Mouse (Mus musculus) embryonic facial prominence, embryonic 15.5 days (tissue): ENCODE results near the gene Rasal2. TPM values are rescaled to one million over a fixed set of nuclear protein-coding genes. Genes with fewer than 3 reads are reported as not detected.

Experiments
- ATAC-seq: fragments of 200-750 bp; cut with Nextera tagmentation; 2 replicates; pipeline ENCODE4 v1.8.0; 2017; ENCODE audit warnings: low read depth, moderate TSS enrichment; ENCODE audit not compliant: insufficient number of reproducible peaks, low FRiP score, low TSS enrichment
- H3K27ac ChIP-seq: fragments of 300-500 bp; sonication (generic); replicated peaks from 2 replicates; pipeline ENCODE4 v1.5.1; 2015; ENCODE audit warnings: mild to moderate bottlenecking, inconsistent platforms
- H3K27me3 ChIP-seq: fragments of 300-500 bp; sonication (generic); 2 replicates; pipeline ENCODE4 v1.6.1; 2015; ENCODE audit warnings: inconsistent platforms
- H3K36me3 ChIP-seq: fragments of 300-500 bp; sonication (generic); 2 replicates; pipeline ENCODE4 v1.6.1; 2015; ENCODE audit warnings: mild to moderate bottlenecking, inconsistent platforms
- H3K4me1 ChIP-seq: fragments of 300-500 bp; sonication (generic); 2 replicates; pipeline ENCODE4 v1.6.1; 2015; ENCODE audit warnings: inconsistent platforms
- H3K4me2 ChIP-seq: fragments of 300-500 bp; sonication (generic); replicated peaks from 2 replicates; pipeline ENCODE4 v1.6.1; 2015; ENCODE audit warnings: mild to moderate bottlenecking, inconsistent platforms
- H3K4me3 ChIP-seq: fragments of 300-500 bp; sonication (generic); replicated peaks from 2 replicates; pipeline ENCODE4 v1.5.1; 2015; ENCODE audit warnings: mild to moderate bottlenecking, inconsistent platforms
- H3K9ac ChIP-seq: fragments of 300-500 bp; sonication (generic); 2 replicates; pipeline ENCODE4 v1.6.1; 2015; ENCODE audit warnings: inconsistent platforms
- H3K9me3 ChIP-seq: fragments of 300-500 bp; sonication (generic); replicated peaks from 2 replicates; pipeline ENCODE4 v1.6.1; 2016; ENCODE audit warnings: inconsistent platforms
- WGBS: fragments of 180-500 bp; shearing (Covaris S2); methylation state at CpG from one replicate; pipeline ENCODE4 v1.1.7; 2015; 5-methylcytosine and 5-hydroxymethylcytosine counted together
- polyA plus RNA-seq: library from polyadenylated mRNA; unstranded; fragments of >200 nt; fragmentation: Nextera tagmentation; extraction: Ambion mirVana; gene quantifications from 2 replicates; pipeline ENCODE4 v1.2.1, GENCODE M21; 2015

Rasal2 gene
- polyA plus RNA-seq, 1 experiment from 2014 or later: 16.8 TPM

- Histone ChIP-seq H3K4me2 (no peak overlapping the region), H3K9ac (no peak overlapping the region), H3K9me3 (no peaks in the 10 kb centered on the region), H3K27ac (0 out of 2 replicates have a peak overlapping the region, but pooled peaks have one; percentile 5), H3K27me3 (peaks cover 14% of the 10 kb centered on the region; the same call in 1 of the 2 replicates), H3K36me3 (no peaks in the 10 kb centered on the region), H3K4me3 (no peak overlapping the region), H3K4me1 (peaks cover 13% of the 10 kb centered on the region)
- 59% methylated on average over 5 of the region's 5 CpGs for WGBS
- no peak for ATAC-seq
Observed at GRCm38 (mm10) chr1:157448805-157449188, 36.4 kb upstream of the Rasal2 start.

GRCm38 (mm10) chr1:157448164-157448804 lies 35.9 kb upstream of the Rasal2 start:
- H3K27me3 ChIP-seq: peaks cover 14% of the 10 kb centered on the region; the same call in 1 of the 2 replicates
- ATAC-seq: no peak
- no peak overlapping the region for H3K4me3 ChIP-seq
- H3K9me3 ChIP-seq: no peaks in the 10 kb centered on the region
- H3K4me2 ChIP-seq: no peak overlapping the region
- 16% methylated on average over 7 of the region's 7 CpGs for WGBS
- 0 out of 2 replicates have a peak overlapping the region, but pooled peaks have one; percentile 5 for H3K27ac ChIP-seq
- no peak overlapping the region for H3K9ac ChIP-seq
- peaks cover 17% of the 10 kb centered on the region for H3K4me1 ChIP-seq
- no peaks in the 10 kb centered on the region for H3K36me3 ChIP-seq

DNA sequence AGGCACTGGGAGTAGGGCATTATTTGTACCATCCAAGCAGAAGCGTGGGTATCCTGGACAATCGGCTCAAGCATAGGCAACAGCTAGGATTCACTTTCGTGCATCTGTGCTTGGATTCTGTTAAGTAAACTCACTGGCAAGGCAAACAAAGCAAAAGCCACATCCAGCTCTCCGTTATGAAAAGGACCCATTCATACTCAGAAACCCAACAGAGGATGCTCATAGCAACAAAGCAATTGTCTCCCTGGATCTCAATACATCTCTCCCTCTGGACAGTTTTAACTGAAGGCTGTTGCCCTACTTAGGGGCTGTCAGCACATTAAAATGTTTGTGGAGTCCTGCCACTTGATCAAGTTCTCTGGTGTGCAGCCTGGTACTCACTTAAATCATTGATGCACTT lies 34.7 kb upstream of the Rasal2 start:
- Histone ChIP-seq H3K36me3 (no peaks in the 10 kb centered on the region), H3K4me1 (peaks cover 23% of the 10 kb centered on the region), H3K27me3 (peaks cover 14% of the 10 kb centered on the region; the same call in 1 of the 2 replicates), H3K4me2 (no peak overlapping the region), H3K9ac (no peak overlapping the region), H3K27ac (no peak overlapping the region), H3K4me3 (no peak overlapping the region), H3K9me3 (no peaks in the 10 kb centered on the region)
- WGBS: 50% methylated on average over 4 of the region's 4 CpGs
- no peak for ATAC-seq

GRCm38 (mm10) chr1:157446325-157446724 lies 33.9 kb upstream of the Rasal2 start:
- ATAC-seq: no peak
- Histone ChIP-seq H3K27ac (no peak overlapping the region), H3K4me2 (no peak overlapping the region), H3K4me3 (no peak overlapping the region), H3K36me3 (no peaks in the 10 kb centered on the region), H3K9ac (no peak overlapping the region), H3K27me3 (peaks cover 14% of the 10 kb centered on the region; the same call in 1 of the 2 replicates), H3K9me3 (no peaks in the 10 kb centered on the region), H3K4me1 (peaks cover 23% of the 10 kb centered on the region)
- WGBS: 71% methylated on average over 7 of the region's 7 CpGs

- Histone ChIP-seq H3K4me1 (peaks cover 23% of the 10 kb centered on the region), H3K4me3 (no peak overlapping the region), H3K9me3 (no peaks in the 10 kb centered on the region), H3K27ac (no peak overlapping the region), H3K4me2 (no peak overlapping the region), H3K9ac (no peak overlapping the region), H3K27me3 (peaks cover 14% of the 10 kb centered on the region; the same call in 1 of the 2 replicates), H3K36me3 (no peaks in the 10 kb centered on the region)
- WGBS: 89% methylated on average over 6 of the region's 6 CpGs
- ATAC-seq: no peak
Observed at GRCm38 (mm10) chr1:157445398-157445910, 33.1 kb upstream of the Rasal2 start.

DNA sequence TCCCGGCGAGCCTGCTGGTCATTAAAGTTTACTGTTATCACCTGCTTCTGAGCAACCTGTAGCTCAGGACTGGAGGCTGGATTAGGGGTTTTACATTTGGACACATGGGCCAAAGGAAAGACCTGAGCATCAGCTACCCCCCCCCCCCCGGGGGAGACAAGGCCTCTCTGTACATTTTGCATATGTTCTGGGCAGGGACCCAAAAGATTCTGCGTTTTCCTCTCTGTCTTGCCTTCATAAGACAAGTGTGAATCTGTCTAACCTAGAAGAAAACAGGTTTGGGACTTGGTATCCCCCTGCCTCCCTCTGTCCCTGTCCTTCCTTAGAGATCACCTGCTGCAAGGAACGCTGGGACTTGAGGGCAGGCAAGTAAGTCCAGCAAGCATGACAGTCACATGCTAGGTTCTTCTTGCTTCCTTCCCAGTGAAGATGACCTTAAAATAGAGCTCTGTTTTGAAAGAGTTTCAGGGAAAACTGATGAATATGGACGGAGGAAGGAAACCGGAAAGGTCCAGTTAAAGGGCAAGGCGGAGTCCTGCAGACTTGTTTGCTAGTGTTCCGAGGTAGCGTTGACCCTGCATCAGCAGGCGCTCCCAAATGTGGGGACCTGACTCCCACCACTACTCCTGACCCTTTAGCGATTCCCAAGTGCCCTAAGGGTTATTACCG lies 32.4 kb upstream of the Rasal2 start:
- 58% methylated on average over 13 of the region's 13 CpGs for WGBS
- H3K4me2 ChIP-seq: no peak overlapping the region
- peaks cover 23% of the 10 kb centered on the region for H3K4me1 ChIP-seq
- no peak overlapping the region for H3K9ac ChIP-seq
- no peaks in the 10 kb centered on the region for H3K9me3 ChIP-seq
- H3K4me3 ChIP-seq: no peak overlapping the region
- no peaks in the 10 kb centered on the region for H3K36me3 ChIP-seq
- 0 out of 2 replicates have a peak, but pooled peaks cover 11% of the 10 kb centered on the region for H3K27me3 ChIP-seq
- peak overlapping the region; percentile 44; the same call in 1 of the 2 replicates for H3K27ac ChIP-seq
- ATAC-seq: no peak

- peak overlapping the region; percentile 44 for H3K27ac ChIP-seq
- no peak for ATAC-seq
Observed at GRCm38 (mm10) chr1:157443723-157444561, 31.5 kb upstream of the Rasal2 start.

DNA sequence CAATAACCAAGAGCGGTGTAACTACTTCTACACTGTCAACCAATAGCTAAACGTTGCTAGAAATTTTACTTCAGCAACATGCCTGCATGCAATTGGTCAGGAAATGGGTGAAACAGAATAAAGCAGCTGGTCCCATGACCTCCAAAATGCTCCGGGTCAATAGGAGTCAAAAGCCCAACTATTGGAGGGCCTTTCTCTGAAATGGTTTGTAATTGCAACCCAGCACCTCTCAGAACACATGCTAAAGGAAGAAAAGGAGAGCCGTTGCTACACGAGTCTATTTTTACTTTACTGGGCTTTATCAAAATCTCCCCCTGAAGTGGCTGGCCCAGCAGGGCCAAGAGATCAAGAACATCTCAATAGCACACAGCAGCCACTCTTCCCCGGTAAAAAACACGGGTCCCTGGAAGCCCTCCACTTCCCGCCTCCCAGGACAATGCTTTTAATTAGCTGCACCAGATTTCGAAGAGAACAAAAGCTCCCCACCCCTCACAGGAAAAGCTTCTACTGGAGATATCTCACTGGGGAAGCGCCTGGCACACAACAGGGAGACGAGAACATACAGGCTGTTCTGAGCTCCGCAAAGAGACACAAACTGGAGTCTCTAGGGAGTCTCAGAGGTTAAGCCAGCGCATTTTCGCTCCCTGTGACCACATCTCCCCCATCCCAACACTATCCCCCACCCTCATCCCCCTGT lies 30.8 kb upstream of the Rasal2 start:
- Histone ChIP-seq H3K4me2 (peak overlapping the region; percentile 25; the same call in 1 of the 2 replicates), H3K9ac (no peak overlapping the region), H3K4me3 (0 out of 2 replicates have a peak overlapping the region, but pooled peaks have one; percentile 6), H3K27me3 (0 out of 2 replicates have a peak, but pooled peaks cover 6% of the 10 kb centered on the region), H3K9me3 (no peaks in the 10 kb centered on the region), H3K36me3 (no peaks in the 10 kb centered on the region), H3K4me1 (peaks cover 17% of the 10 kb centered on the region), H3K27ac (0 out of 2 replicates have a peak overlapping the region, but pooled peaks have one; percentile 25)
- no peak for ATAC-seq
- 21% methylated on average over 14 of the region's 14 CpGs for WGBS

More at GRCm38 (mm10) chr1:157443723-157444561, 31.5 kb upstream of the Rasal2 start:
- Histone ChIP-seq H3K4me3 (0 out of 2 replicates have a peak overlapping the region, but pooled peaks have one; percentile 6), H3K4me1 (peaks cover 17% of the 10 kb centered on the region), H3K9me3 (no peaks in the 10 kb centered on the region), H3K36me3 (no peaks in the 10 kb centered on the region), H3K27me3 (0 out of 2 replicates have a peak, but pooled peaks cover 11% of the 10 kb centered on the region), H3K9ac (no peak overlapping the region), H3K4me2 (peak overlapping the region; percentile 25; the same call in 1 of the 2 replicates)
- WGBS: 24% methylated on average over 19 of the region's 19 CpGs

DNA sequence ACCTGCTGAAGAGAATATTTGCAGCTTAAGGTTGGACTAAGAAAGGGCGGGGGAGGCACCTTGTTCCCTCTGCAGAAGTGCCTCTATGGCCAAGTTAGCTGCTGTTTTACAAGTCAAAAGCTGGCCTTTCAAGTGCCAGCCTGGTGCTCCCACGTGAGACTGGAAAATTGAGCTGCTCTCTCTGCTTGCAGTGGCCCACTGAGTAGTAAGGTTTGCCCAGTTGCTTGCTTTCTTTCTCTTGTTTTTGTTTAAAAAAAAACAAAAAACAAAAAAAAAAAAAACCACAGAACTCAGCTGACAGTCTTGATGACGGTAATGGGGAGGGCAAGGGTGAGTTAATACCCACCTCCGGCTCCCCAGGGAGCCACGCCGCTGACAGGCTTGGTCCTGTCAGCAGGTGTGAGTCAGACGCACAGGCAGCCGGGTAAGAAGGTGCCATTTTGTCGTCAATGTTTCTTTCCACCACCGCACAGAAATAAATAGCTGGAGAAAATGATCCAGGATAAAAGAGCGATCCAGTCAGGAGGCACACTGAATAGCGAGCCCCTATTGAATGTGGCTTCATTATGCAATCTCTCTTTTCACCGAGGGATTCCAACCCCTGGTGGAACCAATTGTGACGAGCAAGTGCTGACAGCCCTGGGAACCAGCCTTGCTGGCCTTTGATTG lies 27.7 kb upstream of the Rasal2 start:
- Histone ChIP-seq H3K9me3 (no peaks in the 10 kb centered on the region), H3K27me3 (no peaks in the 10 kb centered on the region), H3K9ac (no peak overlapping the region), H3K4me1 (peaks cover 17% of the 10 kb centered on the region), H3K4me2 (0 out of 2 replicates have a peak overlapping the region, but pooled peaks have one; percentile 6), H3K27ac (no peak overlapping the region), H3K36me3 (no peaks in the 10 kb centered on the region), H3K4me3 (no peak overlapping the region)
- 6% methylated on average over 14 of the region's 14 CpGs for WGBS
- peak; percentile 49; the same call in 1 of the 2 replicates for ATAC-seq

DNA sequence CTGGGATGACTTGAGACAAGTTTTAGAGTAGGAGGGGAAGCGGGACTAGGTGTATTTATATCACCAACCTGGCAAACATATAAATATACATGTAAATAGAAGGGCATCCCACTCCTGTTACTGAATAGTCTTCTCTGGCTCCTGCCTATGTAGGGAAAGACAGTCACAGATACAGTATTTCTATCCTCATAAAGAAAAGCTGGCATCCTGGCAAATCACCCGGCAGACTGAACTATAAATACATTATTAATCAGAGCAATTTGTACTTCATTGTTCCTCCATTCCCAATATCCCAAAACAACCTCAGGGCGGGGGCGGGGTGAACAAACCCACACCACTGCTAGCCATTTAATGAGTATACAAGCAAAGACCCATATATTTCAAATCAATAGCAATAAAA lies 26.7 kb upstream of the Rasal2 start:
- Histone ChIP-seq H3K27me3 (no peaks in the 10 kb centered on the region), H3K36me3 (no peaks in the 10 kb centered on the region), H3K4me1 (peaks cover 14% of the 10 kb centered on the region), H3K27ac (no peak overlapping the region), H3K4me2 (no peak overlapping the region), H3K9ac (no peak overlapping the region), H3K4me3 (no peak overlapping the region), H3K9me3 (no peaks in the 10 kb centered on the region)
- ATAC-seq: no peak
- 86% methylated on average over 4 of the region's 4 CpGs for WGBS
